ENCODE assay signal across 8 mouse cellular contexts in the genomic region with DNA sequence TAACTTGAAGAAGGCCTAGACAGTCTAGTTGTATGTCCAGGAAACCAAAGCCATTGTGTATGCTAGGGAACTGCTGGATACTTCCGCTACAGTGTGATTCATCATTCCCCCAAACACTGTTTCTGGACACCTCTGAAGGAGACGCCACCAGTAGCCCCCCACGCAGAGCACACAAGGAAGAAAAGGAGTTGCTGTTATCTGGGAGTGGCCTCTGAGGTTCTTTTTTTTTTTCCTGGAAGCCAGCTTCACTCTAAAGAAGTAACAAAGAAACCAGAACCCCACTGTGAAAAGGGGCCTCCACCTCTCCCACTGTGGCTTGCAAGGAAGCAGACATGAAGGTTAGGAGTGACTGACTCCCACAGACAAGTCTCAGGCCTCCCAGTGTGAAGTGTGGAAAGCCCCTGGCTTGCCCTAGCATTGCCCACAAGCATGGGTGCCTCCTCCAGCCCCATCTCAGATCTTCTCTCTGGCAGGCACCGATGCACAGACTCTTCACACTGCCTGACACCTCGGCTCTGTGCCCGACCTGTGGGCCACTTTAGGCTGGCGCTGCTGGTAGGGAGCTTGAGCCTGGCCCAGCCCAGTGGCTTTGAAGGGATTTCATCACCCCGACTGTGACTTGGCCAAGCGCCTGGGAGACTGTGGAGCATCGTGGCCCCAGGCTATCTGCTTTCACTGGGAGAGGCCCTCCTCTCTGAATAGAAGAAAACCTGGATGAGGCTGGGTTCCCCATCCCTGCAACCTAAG.
A peak's percentile ranks its signal among the peaks of the same experiment; 100 is the strongest.
DNase-seq lines count a peak whose midpoint lies in the region; ATAC-seq lines count a peak whose summit lies in the region.

No protein-coding gene starts in this region.

- no peak overlapping the region for H3K4me3 ChIP-seq in heart, embryonic 15.5 days
- no peak overlapping the region for H3K4me3 ChIP-seq in limb, embryonic 13.5 days
- no peak overlapping the region for H3K4me3 ChIP-seq in neural tube, embryonic 15.5 days (replicated peaks)

- peak; percentile 86 for ATAC-seq in heart, embryonic 15.5 days (replicated peaks; ENCODE audit: insufficient number of reproducible peaks, insufficient read depth, low FRiP score, low read depth)
- no peak for ATAC-seq in limb, embryonic 13.5 days (ENCODE audit: low FRiP score, low read depth)
- ATAC-seq in neural tube, embryonic 15.5 days (ENCODE audit: low FRiP score): peak; percentile 41; the same call in 1 of the 2 replicates

- H3K27ac ChIP-seq in heart, embryonic 15.5 days: peak overlapping the region; percentile 80
- H3K27ac ChIP-seq in limb, embryonic 13.5 days: peak overlapping the region; percentile 61
- no peak overlapping the region for H3K27ac ChIP-seq in neural tube, embryonic 15.5 days (replicated peaks)

- no peaks in the 10 kb centered on the region for H3K27me3 ChIP-seq in heart, embryonic 15.5 days
- no peaks in the 10 kb centered on the region; the same call in 1 of the 2 replicates for H3K27me3 ChIP-seq in limb, embryonic 13.5 days
- peaks cover 34% of the 10 kb centered on the region for H3K27me3 ChIP-seq in neural tube, embryonic 15.5 days (replicated peaks)

- 12% methylated on average over 10 of the region's 10 CpGs for WGBS in heart, embryonic 15.5 days
- 14% methylated on average over 10 of the region's 10 CpGs for WGBS in limb, embryonic 13.5 days
- WGBS in neural tube, embryonic 15.5 days: 10% methylated on average over 10 of the region's 10 CpGs

- H3K4me1 ChIP-seq in heart, embryonic 15.5 days (replicated peaks): peaks cover 48% of the 10 kb centered on the region
- peaks cover 57% of the 10 kb centered on the region for H3K4me1 ChIP-seq in limb, embryonic 13.5 days
- H3K4me1 ChIP-seq in neural tube, embryonic 15.5 days: peaks cover 21% of the 10 kb centered on the region

- H3K9ac ChIP-seq in heart, embryonic 15.5 days: no peak overlapping the region; the same call in 1 of the 2 replicates
- H3K9ac ChIP-seq in limb, embryonic 13.5 days: no peak overlapping the region
- H3K9ac ChIP-seq in neural tube, embryonic 15.5 days (replicated peaks): no peak overlapping the region

- peak overlapping the region; percentile 11; the same call in 1 of the 2 replicates for H3K4me2 ChIP-seq in heart, embryonic 15.5 days
- H3K4me2 ChIP-seq in limb, embryonic 13.5 days (replicated peaks): 0 out of 2 replicates have a peak overlapping the region, but pooled peaks have one; percentile 14
- H3K4me2 ChIP-seq in neural tube, embryonic 15.5 days: no peak overlapping the region

- DNase-seq in kidney, adult 9 months: peak; percentile 30
- no peak for DNase-seq in kidney, adult 18-20 months
- peak; percentile 84 for DNase-seq in adrenal gland, postnatal 14 days
- DNase-seq in fibroblast of lung, adult 2 months (ENCODE audit: low read depth): peak; percentile 94
- no peak for DNase-seq in c-Kit-positive CD71-positive TER-119-positive erythroid progenitor cells, embryonic 14.5 days (ENCODE audit: low spot score)

- no peaks in the 10 kb centered on the region for H3K36me3 ChIP-seq in heart, embryonic 15.5 days
- no peaks in the 10 kb centered on the region for H3K36me3 ChIP-seq in limb, embryonic 13.5 days
- no peaks in the 10 kb centered on the region for H3K36me3 ChIP-seq in neural tube, embryonic 15.5 days

- H3K9me3 ChIP-seq in heart, embryonic 15.5 days (replicated peaks): no peaks in the 10 kb centered on the region
- H3K9me3 ChIP-seq in limb, embryonic 13.5 days: no peaks in the 10 kb centered on the region
- H3K9me3 ChIP-seq in neural tube, embryonic 15.5 days (replicated peaks): no peaks in the 10 kb centered on the region

Comparison
In these comparisons a context has a peak if more than half of its experiments do, and no peak if none do; other contexts are left out.
1. DNase-seq: peak in kidney, adult 9 months (single experiment), adrenal gland, postnatal 14 days (single experiment) and fibroblast of lung, adult 2 months (single experiment); none in kidney, adult 18-20 months (single experiment) and c-Kit-positive CD71-positive TER-119-positive erythroid progenitor cells, embryonic 14.5 days (single experiment).